Mouse (Mus musculus) right cerebral cortex, adult 18-20 months (tissue): ENCODE data around the gene Abcg4.
"Not testable (repeated sequence)": the region's sequence is repeated elsewhere in the genome, so short reads cannot be mapped to it uniquely, and the experiment has no call there.

Source experiments
- DNase-seq: peaks from one replicate; pipeline ENCODE4 v3.0.0; 2022; ENCODE audit warnings: mixed read lengths

Abcg4 gene

GRCm38 (mm10) chr9:44319105-44319886, 30.9 kb upstream of the Abcg4 start:
- no peak for DNase-seq

GRCm38 (mm10) chr9:44318826-44319095, 30.3 kb upstream of the Abcg4 start:
- no peak for DNase-seq

- no peak for DNase-seq
Observed at GRCm38 (mm10) chr9:44318076-44318825, 29.8 kb upstream of the Abcg4 start.

- no peak for DNase-seq
Observed at GRCm38 (mm10) chr9:44317452-44317851, 29.0 kb upstream of the Abcg4 start.

GRCm38 (mm10) chr9:44314910-44315309, 26.5 kb upstream of the Abcg4 start:
- no peak for DNase-seq

- DNase-seq, result no peak
Observed at GRCm38 (mm10) chr9:44314257-44314547, 25.8 kb upstream of the Abcg4 start.

GRCm38 (mm10) chr9:44313476-44314256, 25.3 kb upstream of the Abcg4 start:
- peak; percentile 88 for DNase-seq

- no peak for DNase-seq
Observed at GRCm38 (mm10) chr9:44311136-44312134, 23.0 kb upstream of the Abcg4 start.

GRCm38 (mm10) chr9:44310750-44311135, 22.3 kb upstream of the Abcg4 start:
- DNase-seq, result no peak

GRCm38 (mm10) chr9:44309756-44310155, 21.3 kb upstream of the Abcg4 start:
- no peak for DNase-seq

GRCm38 (mm10) chr9:44307248-44307647, 18.8 kb upstream of the Abcg4 start:
- no peak for DNase-seq

- DNase-seq, result no peak
Observed at GRCm38 (mm10) chr9:44306532-44306931, 18.1 kb upstream of the Abcg4 start.

GRCm38 (mm10) chr9:44305466-44306079, 17.2 kb upstream of the Abcg4 start, which contains the start of gene Hinfp:
Gene Hinfp, minus strand, starts transcription at chr9:44305671.
- DNase-seq, result peak; percentile 100

- DNase-seq, result not testable (repeated sequence)
Observed at GRCm38 (mm10) chr9:44300001-44300400, 11.6 kb upstream of the Abcg4 start.

- DNase-seq, result no peak
Observed at GRCm38 (mm10) chr9:44292490-44292889, 4.1 kb upstream of the Abcg4 start.

GRCm38 (mm10) chr9:44288959-44289291, 510 bp upstream of the Abcg4 start:
- DNase-seq, result no peak

- DNase-seq, result peak; percentile 26
Observed at GRCm38 (mm10) chr9:44287401-44288075, 877 bp downstream of the Abcg4 start.

GRCm38 (mm10) chr9:44287003-44287400, 1.4 kb downstream of the Abcg4 start:
- DNase-seq, result no peak

GRCm38 (mm10) chr9:44286256-44286850, 2.1 kb downstream of the Abcg4 start:
- DNase-seq, result no peak

GRCm38 (mm10) chr9:44283183-44283582, 5.2 kb downstream of the Abcg4 start:
- no peak for DNase-seq

GRCm38 (mm10) chr9:44269973-44270372, 18.4 kb downstream of the Abcg4 start:
- DNase-seq, result no peak
